Mouse (Mus musculus): ENCODE data around the gene Nat8f5.

- TF ChIP-seq GATA1 (IDR thresholded peaks at IDR 0.05; ENCODE audit: borderline replicate concordance, low read length) = no peak
- no peak for TF ChIP-seq FLI1 (IDR thresholded peaks at IDR 0.05; ENCODE audit: low read length)
These were observed at the start of gene Nat8f5, which contains the start of gene Nat8f6 for GRCm38 (mm10) chr6:85820837-85821236.
